Mouse (Mus musculus) small intestine, adult 2 months (tissue): Measurements from ENCODE around the gene Plce1.

ENCODE experiments used
- CTCF ChIP-seq: fragments of 200-500 bp; IDR thresholded peaks from 2 replicates; pipeline ENCODE4 v1.5.1; 2012; ENCODE audit warnings: low read depth, mild to moderate bottlenecking, control low read depth, inconsistent platforms, low read length, moderate library complexity, mixed read lengths; ENCODE audit not compliant: insufficient replicate concordance, insufficient read length; ENCODE audit errors: extremely low read depth
- POLR2A ChIP-seq: fragments of 200-500 bp; IDR thresholded peaks from 2 replicates; pipeline ENCODE4 v1.6.1; 2012; ENCODE audit warnings: low read depth, mild to moderate bottlenecking, control low read depth, inconsistent platforms, low read length, moderate library complexity

DNA sequence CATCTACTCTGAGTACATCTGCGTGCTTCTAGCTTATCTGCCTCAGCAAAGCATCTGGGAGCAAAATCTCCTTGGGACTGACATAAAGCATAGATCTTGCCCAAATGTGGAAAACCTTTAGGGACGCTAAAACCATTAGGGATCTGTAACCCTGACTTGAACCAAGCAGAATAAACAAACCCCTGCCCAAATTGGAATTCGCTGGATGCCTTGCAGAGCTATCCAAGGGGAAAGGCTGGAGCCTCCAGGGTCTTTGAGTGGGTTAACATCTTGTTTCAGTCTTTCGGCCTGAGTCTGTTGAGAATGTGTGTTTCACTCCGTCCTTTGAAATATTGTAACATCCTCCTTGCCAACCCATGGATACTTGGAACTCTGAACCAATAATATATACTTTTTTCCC, 152.4 kb downstream of the Plce1 start:
- TF ChIP-seq CTCF = no peak
- no peak for TF ChIP-seq POLR2A
